Mouse (Mus musculus): Measurements from ENCODE around the gene Reck.

GRCm38 (mm10) chr4:43971541-43972136 is 96.3 kb downstream of the Reck start:
- TF ChIP-seq CTCF (IDR thresholded peaks at IDR 0.05; ENCODE audit: borderline replicate concordance, insufficient read depth, low read length) (no peak), POLR2A (IDR thresholded peaks at IDR 0.05; ENCODE audit: low read depth, low read length) (no peak)
